Mouse (Mus musculus) c-Kit-positive CD71-negative TER-119-negative erythroid progenitor cells, embryonic 14.5 days (primary cell): ENCODE measurements around the gene Mknk1.

Source experiments
- DNase-seq: peaks from one replicate; pipeline ENCODE4 v3.0.0-alpha.2; 2013; ENCODE audit warnings: low read depth

Gene Mknk1

GRCm38 (mm10) chr4:115838696-115839641, at the start of gene Mknk1:
TSS of gene Mknk1 (plus strand) at chr4:115839198.
- peak; percentile 94 for DNase-seq

GRCm38 (mm10) chr4:115790864-115791263, 48.1 kb upstream of the Mknk1 start:
- no peak for DNase-seq

GRCm38 (mm10) chr4:115795360-115795759, 43.6 kb upstream of the Mknk1 start:
- DNase-seq = no peak

GRCm38 (mm10) chr4:115799981-115800380, 39.0 kb upstream of the Mknk1 start:
- no peak for DNase-seq

GRCm38 (mm10) chr4:115812326-115812725, 26.7 kb upstream of the Mknk1 start:
- DNase-seq = no peak

- no peak for DNase-seq
Measured at GRCm38 (mm10) chr4:115815606-115816005, 23.4 kb upstream of the Mknk1 start.

GRCm38 (mm10) chr4:115820199-115820598, 18.8 kb upstream of the Mknk1 start:
- no peak for DNase-seq

- DNase-seq = no peak
Measured at GRCm38 (mm10) chr4:115820944-115821343, 18.1 kb upstream of the Mknk1 start.

GRCm38 (mm10) chr4:115821431-115821830, 17.6 kb upstream of the Mknk1 start:
- DNase-seq = no peak

- no peak for DNase-seq
Measured at GRCm38 (mm10) chr4:115821928-115822327, 17.1 kb upstream of the Mknk1 start.

GRCm38 (mm10) chr4:115824178-115824577, 14.8 kb upstream of the Mknk1 start:
- no peak for DNase-seq

- DNase-seq = no peak
Measured at GRCm38 (mm10) chr4:115825271-115825670, 13.7 kb upstream of the Mknk1 start.

- no peak for DNase-seq
Measured at GRCm38 (mm10) chr4:115827066-115827465, 11.9 kb upstream of the Mknk1 start.

GRCm38 (mm10) chr4:115827535-115827887, 11.5 kb upstream of the Mknk1 start:
- DNase-seq = no peak

GRCm38 (mm10) chr4:115827888-115828571, 11.0 kb upstream of the Mknk1 start, which contains the start of gene Mob3c:
TSS of gene Mob3c (plus strand) at chr4:115828092.
- DNase-seq = no peak

- DNase-seq = no peak
Measured at GRCm38 (mm10) chr4:115828572-115828902, 10.5 kb upstream of the Mknk1 start.

- no peak for DNase-seq
Measured at GRCm38 (mm10) chr4:115830491-115830890, 8.5 kb upstream of the Mknk1 start.

GRCm38 (mm10) chr4:115831221-115831620, 7.8 kb upstream of the Mknk1 start:
- DNase-seq = no peak

- DNase-seq = no peak
Measured at GRCm38 (mm10) chr4:115832040-115832439, 7.0 kb upstream of the Mknk1 start.

GRCm38 (mm10) chr4:115835576-115835975, 3.4 kb upstream of the Mknk1 start:
- DNase-seq = no peak

GRCm38 (mm10) chr4:115838196-115838595, 802 bp upstream of the Mknk1 start:
- DNase-seq = no peak

GRCm38 (mm10) chr4:115839956-115840355, 958 bp downstream of the Mknk1 start:
- no peak for DNase-seq

- DNase-seq = no peak
Measured at GRCm38 (mm10) chr4:115840842-115841241, 1.8 kb downstream of the Mknk1 start.
